Mouse (Mus musculus) forebrain, postnatal 0 days (tissue): ENCODE results near the gene Abcb10. TPM values are rescaled to one million over a fixed set of nuclear protein-coding genes. Genes with fewer than 3 reads are reported as not detected.
"Not testable (repeated sequence)": the region's sequence is repeated elsewhere in the genome, so short reads cannot be mapped to it uniquely, and the experiment has no call there.

Experiments used
- ATAC-seq: fragments of 200-750 bp; cut with Nextera tagmentation; 2 replicates; pipeline ENCODE4 v1.8.0; 2017; ENCODE audit warnings: mild to moderate bottlenecking, moderate library complexity
- DNase-seq: peaks from one replicate; pipeline ENCODE4 v3.0.0-alpha.2; 2015
- H3K27ac ChIP-seq: fragments of 300-500 bp; sonication (generic); 2 replicates; pipeline ENCODE4 v1.5.1; 2014; ENCODE audit warnings: low read depth, mild to moderate bottlenecking, antibody characterized with exemption, low read length, moderate library complexity, mixed read lengths
- H3K27me3 ChIP-seq: fragments of 300-500 bp; sonication (generic); 2 replicates; pipeline ENCODE4 v1.6.1; 2014; ENCODE audit warnings: mild to moderate bottlenecking, low read length, mixed read lengths; ENCODE audit not compliant: insufficient read depth
- H3K36me3 ChIP-seq: fragments of 300-500 bp; sonication (generic); 2 replicates; pipeline ENCODE4 v1.6.1; 2014; ENCODE audit warnings: mild to moderate bottlenecking, moderate library complexity; ENCODE audit not compliant: insufficient read depth
- H3K4me1 ChIP-seq: fragments of 300-500 bp; sonication (generic); 2 replicates; pipeline ENCODE4 v1.6.1; 2014; ENCODE audit warnings: antibody characterized with exemption; ENCODE audit not compliant: insufficient read depth
- H3K4me2 ChIP-seq: fragments of 300-500 bp; sonication (generic); 2 replicates; pipeline ENCODE4 v1.6.1; 2014; ENCODE audit warnings: low read depth, mild to moderate bottlenecking, moderate library complexity
- H3K4me3 ChIP-seq: fragments of 300-500 bp; sonication (generic); 2 replicates; pipeline ENCODE4 v1.5.1; 2014; ENCODE audit warnings: low read depth, low read length, mixed read lengths
- H3K9ac ChIP-seq: fragments of 300-500 bp; sonication (generic); 2 replicates; pipeline ENCODE4 v1.6.1; 2014; ENCODE audit warnings: mild to moderate bottlenecking
- H3K9me3 ChIP-seq: fragments of 300-500 bp; sonication (generic); 2 replicates; pipeline ENCODE4 v1.6.1; 2016; ENCODE audit warnings: low read length
- CTCF ChIP-seq: sonication (generic); IDR thresholded peaks from 2 replicates; pipeline ENCODE4 v1.5.1; 2016; ENCODE audit warnings: antibody characterized with exemption, control low read depth, low read depth
- WGBS: fragments of 180-500 bp; shearing (Covaris S2); extraction: QIAGEN DNeasy Blood & Tissue Kit; methylation state at CpG from one replicate; pipeline ENCODE4 v1.1.7; 2014; 5-methylcytosine and 5-hydroxymethylcytosine counted together
- polyA plus RNA-seq: library from polyadenylated mRNA; unstranded; fragments of >200 nt; fragmentation: Nextera tagmentation; extraction: Ambion mirVana; gene quantifications from 2 replicates; pipeline ENCODE4 v1.2.1, GENCODE M21; 2015
- total RNA-seq: library from RNA; depleted of rRNA; stranded (reverse); fragments of >200 nt; gene quantifications from 2 replicates; pipeline ENCODE4 v1.2.3, GENCODE M21; 2014; rRNA removed

Gene Abcb10
- total RNA-seq (33.7 and 35.4 TPM in 2 replicates), polyA plus RNA-seq (8.3 and 10.4 TPM in 2 replicates)

GRCm38 (mm10) chr8:123982826-123983400 lies at the start of gene Abcb10:
Abcb10 (minus strand) TSS chr8:123983122.
- H3K4me1 ChIP-seq = peaks cover 7% of the 10 kb centered on the region; the same call in 1 of the 2 replicates
- H3K4me3 ChIP-seq = peak within 1 kb of the TSS; percentile 77
- no peak for TF ChIP-seq CTCF
- H3K9ac ChIP-seq = peak within 1 kb of the TSS; percentile 76
- H3K36me3 ChIP-seq = no peaks in the 10 kb centered on the region
- H3K9me3 ChIP-seq = no peaks in the 10 kb centered on the region
- peak within 1 kb of the TSS; percentile 50 for H3K27ac ChIP-seq
- 2% methylated on average over 54 of the region's 56 CpGs for WGBS
- peak; percentile 75 for DNase-seq
- peak within 1 kb of the TSS; percentile 92 for H3K4me2 ChIP-seq
- ATAC-seq = peak; percentile 88
- H3K27me3 ChIP-seq = no peaks in the 10 kb centered on the region

GRCm38 (mm10) chr8:124027831-124028230 lies 44.9 kb upstream of the Abcb10 start:
- no peak for TF ChIP-seq CTCF
- Histone ChIP-seq H3K4me1 (no peaks in the 10 kb centered on the region), H3K36me3 (peaks cover 52% of the 10 kb centered on the region), H3K27me3 (no peaks in the 10 kb centered on the region), H3K27ac (no peak overlapping the region), H3K4me2 (no peak overlapping the region), H3K9me3 (no peaks in the 10 kb centered on the region), H3K4me3 (no peak overlapping the region), H3K9ac (no peak overlapping the region)
- DNase-seq (no peak), ATAC-seq (no peak)
- 91% methylated on average over 6 of the region's 6 CpGs for WGBS

- H3K9ac ChIP-seq, H3K27ac ChIP-seq, H3K4me2 ChIP-seq, ATAC-seq, H3K9me3 ChIP-seq, H3K4me3 ChIP-seq, H3K4me1 ChIP-seq, H3K27me3 ChIP-seq, DNase-seq: not testable (repeated sequence)
- peaks cover 41% of the 10 kb centered on the region for H3K36me3 ChIP-seq
- WGBS = 81% methylated on average over 2 of the region's 2 CpGs
Measured at GRCm38 (mm10) chr8:124026265-124026664, 43.3 kb upstream of the Abcb10 start.

- WGBS = 2% methylated on average over 71 of the region's 74 CpGs
- Histone ChIP-seq H3K4me2 (peak within 1 kb of the TSS; percentile 73), H3K36me3 (peaks cover 5% of the 10 kb centered on the region; the same call in 1 of the 2 replicates), H3K27ac (peak within 1 kb of the TSS; percentile 92), H3K4me1 (peaks cover 9% of the 10 kb centered on the region; the same call in 1 of the 2 replicates), H3K9me3 (no peaks in the 10 kb centered on the region), H3K4me3 (peak within 1 kb of the TSS; percentile 63), H3K9ac (peak within 1 kb of the TSS; percentile 59), H3K27me3 (no peaks in the 10 kb centered on the region)
- DNase-seq (peak; percentile 95), ATAC-seq (peak; percentile 95)
- no peak for TF ChIP-seq CTCF
Measured at GRCm38 (mm10) chr8:124021237-124022227, 38.6 kb upstream of the Abcb10 start, which contains the start of the genes Taf5l and Urb2. Taf5l (minus strand) TSS chr8:124021397. Urb2 (plus strand) TSS chr8:124021508.

GRCm38 (mm10) chr8:124020439-124021236 lies 37.7 kb upstream of the Abcb10 start:
- H3K4me3 ChIP-seq = peak overlapping the region; percentile 63
- H3K27me3 ChIP-seq = no peaks in the 10 kb centered on the region
- H3K9ac ChIP-seq = peak overlapping the region; percentile 59
- peak; percentile 30 for TF ChIP-seq CTCF
- H3K4me1 ChIP-seq = peaks cover 9% of the 10 kb centered on the region; the same call in 1 of the 2 replicates
- peak overlapping the region; percentile 92 for H3K27ac ChIP-seq
- peaks cover 5% of the 10 kb centered on the region; the same call in 1 of the 2 replicates for H3K36me3 ChIP-seq
- 2% methylated on average over 44 of the region's 87 CpGs for WGBS
- ATAC-seq = peak; percentile 88
- no peaks in the 10 kb centered on the region for H3K9me3 ChIP-seq
- H3K4me2 ChIP-seq = peak overlapping the region; percentile 73
- peak; percentile 83 for DNase-seq

- peak overlapping the region; percentile 59; the same call in 1 of the 2 replicates for H3K9ac ChIP-seq
- peak overlapping the region; percentile 63; the same call in 1 of the 2 replicates for H3K4me3 ChIP-seq
- H3K27me3 ChIP-seq = no peaks in the 10 kb centered on the region
- peaks cover 9% of the 10 kb centered on the region; the same call in 1 of the 2 replicates for H3K4me1 ChIP-seq
- 35% methylated on average over 13 of the region's 13 CpGs for WGBS
- TF ChIP-seq CTCF = no peak
- H3K4me2 ChIP-seq = peak overlapping the region; percentile 73
- H3K36me3 ChIP-seq = peaks cover 5% of the 10 kb centered on the region; the same call in 1 of the 2 replicates
- DNase-seq (no peak), ATAC-seq (no peak)
- H3K27ac ChIP-seq = no peak overlapping the region
- no peaks in the 10 kb centered on the region for H3K9me3 ChIP-seq
Measured at GRCm38 (mm10) chr8:124019782-124020181, 36.9 kb upstream of the Abcb10 start.
